ENCODE assay signal across 8 mouse cellular contexts in the genomic region with DNA sequence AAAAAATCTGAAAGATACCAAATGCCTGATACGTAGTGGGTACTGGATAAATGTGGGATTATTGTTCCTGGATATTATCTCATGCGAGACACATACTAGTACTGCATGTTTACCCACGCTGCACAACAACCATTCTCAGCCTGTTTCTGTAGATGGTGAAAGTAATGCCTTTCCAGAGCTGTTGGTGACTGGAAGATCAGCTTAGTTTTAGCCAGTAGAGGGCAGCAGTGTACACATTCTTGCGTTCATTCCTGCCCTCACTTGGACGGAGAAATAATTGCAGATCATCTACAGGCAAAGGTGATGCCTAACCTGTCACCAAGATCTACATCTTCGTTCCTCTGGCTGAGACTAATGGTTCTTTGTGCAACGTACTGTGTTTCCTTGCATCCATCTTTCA.
A peak's percentile ranks its signal among the peaks of the same experiment; 100 is the strongest.
DNase-seq lines count a peak whose midpoint lies in the region; ATAC-seq and TF ChIP-seq lines count a peak whose summit lies in the region.

No protein-coding gene starts in this region.

- H3K27ac ChIP-seq in thymus, adult 2 months (ENCODE audit: control insufficient read depth, insufficient read depth, low read length): no peak overlapping the region
- no peak overlapping the region for H3K27ac ChIP-seq in embryonic facial prominence, embryonic 10.5 days (replicated peaks)
- no peak overlapping the region for H3K27ac ChIP-seq in limb, embryonic 11.5 days (replicated peaks; ENCODE audit: low read depth, low read length)

- DNase-seq in thymus, adult 2 months: peak; percentile 29
- no peak for DNase-seq in thymus, adult 18-20 months
- DNase-seq in adrenal gland, postnatal 36 days: peak; percentile 10 to 39
- peak; percentile 42 for DNase-seq in embryonic facial prominence, embryonic 10.5 days (ENCODE audit: low spot score)
- peak; percentile 23 to 50 for DNase-seq in kidney, adult 8-10 months
- peak; percentile 61 for DNase-seq in limb, embryonic 11.5 days (ENCODE audit: low spot score)
- DNase-seq in right cerebral cortex, postnatal 25 days: peak; percentile 43

- WGBS in thymus, adult 2 months: 36% methylated on average over 7 of the region's 7 CpGs
- WGBS in embryonic facial prominence, embryonic 10.5 days: 44% methylated on average over 7 of the region's 7 CpGs
- 44% methylated on average over 7 of the region's 7 CpGs for WGBS in limb, embryonic 11.5 days

- no peak overlapping the region for H3K4me2 ChIP-seq in limb, embryonic 11.5 days (ENCODE audit: low read depth, severe bottlenecking)

- H3K4me3 ChIP-seq in thymus, adult 2 months (ENCODE audit: control insufficient read depth, insufficient read depth, low read length): no peak overlapping the region
- H3K4me3 ChIP-seq in embryonic facial prominence, embryonic 10.5 days: no peak overlapping the region
- no peak overlapping the region for H3K4me3 ChIP-seq in limb, embryonic 11.5 days (ENCODE audit: low read depth, low read length)

- H3K36me3 ChIP-seq in thymus, adult 2 months (ENCODE audit: control insufficient read depth, insufficient read depth, low read length): no peaks in the 10 kb centered on the region
- no peaks in the 10 kb centered on the region for H3K36me3 ChIP-seq in embryonic facial prominence, embryonic 10.5 days (replicated peaks)
- no peaks in the 10 kb centered on the region for H3K36me3 ChIP-seq in limb, embryonic 11.5 days (ENCODE audit: control insufficient read depth, insufficient read depth, low read length)

- H3K9me3 ChIP-seq in embryonic facial prominence, embryonic 10.5 days: no peaks in the 10 kb centered on the region
- H3K9me3 ChIP-seq in limb, embryonic 11.5 days (ENCODE audit: control insufficient read depth, low read length): no peaks in the 10 kb centered on the region

- no peak overlapping the region for H3K9ac ChIP-seq in limb, embryonic 11.5 days (ENCODE audit: low read length)

- no peak for TF ChIP-seq CTCF in thymus, adult 2 months (IDR thresholded peaks at IDR 0.05; ENCODE audit: borderline replicate concordance, control insufficient read depth, extremely low read depth, insufficient read depth, low read length, poor library complexity)

- H3K4me1 ChIP-seq in thymus, adult 2 months (replicated peaks; ENCODE audit: control insufficient read depth, insufficient read depth, low read length): no peaks in the 10 kb centered on the region
- no peaks in the 10 kb centered on the region for H3K4me1 ChIP-seq in embryonic facial prominence, embryonic 10.5 days
- H3K4me1 ChIP-seq in limb, embryonic 11.5 days (ENCODE audit: control insufficient read depth, insufficient read depth, low read length): no peaks in the 10 kb centered on the region

- 0 out of 2 replicates have a peak, but pooled peaks have one; percentile 17 for ATAC-seq in limb, embryonic 11.5 days (ENCODE audit: insufficient number of reproducible peaks, low FRiP score, low TSS enrichment, low read depth)
- no peak for ATAC-seq in erythroblast, adult 5-6 weeks (replicated peaks; ENCODE audit: low FRiP score, poor library complexity, severe bottlenecking)

- no peak for TF ChIP-seq POLR2A in thymus, adult 2 months (IDR thresholded peaks at IDR 0.05; ENCODE audit: control insufficient read depth, extremely low read depth, insufficient read depth, low read length, poor library complexity)

- no peaks in the 10 kb centered on the region for H3K27me3 ChIP-seq in thymus, adult 2 months (ENCODE audit: control insufficient read depth, insufficient read depth, low read length)
- H3K27me3 ChIP-seq in embryonic facial prominence, embryonic 10.5 days (replicated peaks; ENCODE audit: low read depth, poor library complexity, severe bottlenecking): no peaks in the 10 kb centered on the region
- H3K27me3 ChIP-seq in limb, embryonic 11.5 days (ENCODE audit: control insufficient read depth, insufficient read depth, low read length): no peaks in the 10 kb centered on the region

Comparison
In these comparisons a context has a peak if more than half of its experiments do, and no peak if none do; other contexts are left out.
1. DNase-seq: peak in thymus, adult 2 months (single experiment), adrenal gland, postnatal 36 days (2 of 2), embryonic facial prominence, embryonic 10.5 days (single experiment), kidney, adult 8-10 months (2 of 2), limb, embryonic 11.5 days (single experiment) and right cerebral cortex, postnatal 25 days (single experiment); none in thymus, adult 18-20 months (0 of 2).